ENCODE assay signal across 9 mouse cellular contexts in genomic region chr11:95914571-95914991, GRCm38 (mm10). TPM values are rescaled to one million over a fixed set of nuclear protein-coding genes. Genes with fewer than 3 reads are reported as not detected.
DNase-seq lines count a peak whose midpoint lies in the region; ATAC-seq lines count a peak whose summit lies in the region.
"Had no signal": no experiment of that assay in that cellular context is flagged by ENCODE, and none has a peak within 500 bp of the region (broad histone marks: within the 10 kb centered on the region; RNA-seq: fewer than 3 reads in every experiment).

Gene B4galnt2, minus strand, starts transcription at chr11:95914891.

- DNase-seq in left cerebral cortex, adult 18-20 months (ENCODE audit: low spot score in 2 of 2), result peak; percentile 7 to 17
- DNase-seq in left cerebral cortex, adult 11 months (ENCODE audit: low spot score), result no peak
- DNase-seq in brain, adult 2 months (ENCODE audit: low read depth, low spot score), result peak; percentile 31
- peak; percentile 9 to 15 for DNase-seq in frontal cortex, postnatal 36 days (ENCODE audit: low spot score in 2 of 2)
- DNase-seq in kidney, postnatal 4 days, result peak; percentile 33 to 57
- DNase-seq in cerebellum, adult 9-10 months, result no peak

- H3K4me1 ChIP-seq in midbrain, embryonic 16.5 days (ENCODE audit: control insufficient read depth, insufficient read depth, low read length), result peaks cover 10% of the 10 kb centered on the region

- WGBS in midbrain, embryonic 16.5 days, result under 1% methylated on average over 35 of the region's 35 CpGs

- no peak within 1 kb of the TSS for H3K9ac ChIP-seq in midbrain, embryonic 16.5 days (ENCODE audit: low read depth, low read length)

- no peak for ATAC-seq in midbrain, embryonic 16.5 days
- ATAC-seq in monocyte, adult 5-6 weeks (replicated peaks; ENCODE audit: insufficient number of reproducible peaks, low FRiP score, low TSS enrichment, poor library complexity, severe bottlenecking), result no peak

- H3K4me2 ChIP-seq in midbrain, embryonic 16.5 days (ENCODE audit: low read length), result peak within 1 kb of the TSS; percentile 40

- H3K4me3 ChIP-seq in midbrain, embryonic 16.5 days (ENCODE audit: low read depth, low read length), result peak within 1 kb of the TSS; percentile 24

- no peak within 1 kb of the TSS for H3K27ac ChIP-seq in midbrain, embryonic 16.5 days (ENCODE audit: low read length)

- peaks cover 53% of the 10 kb centered on the region for H3K27me3 ChIP-seq in midbrain, embryonic 16.5 days (ENCODE audit: control insufficient read depth, insufficient read depth, low read depth, low read length)

- H3K9me3 ChIP-seq in midbrain, embryonic 16.5 days (replicated peaks; ENCODE audit: control insufficient read depth, low read length, poor library complexity, severe bottlenecking), result no peaks in the 10 kb centered on the region

- no peaks in the 10 kb centered on the region for H3K36me3 ChIP-seq in midbrain, embryonic 16.5 days (ENCODE audit: control insufficient read depth, insufficient read depth, low read length)

RNA-seq across cellular contexts. Expression of gene B4galnt2, which starts in this region (rescaled TPM):
- total RNA-seq in left cerebral cortex, adult 18-20 months (2021), result not detected
- polyA plus RNA-seq in midbrain, embryonic 16.5 days (2015; fragmentation: Nextera tagmentation; extraction: Ambion mirVana), result not detected in 2 replicates
- total RNA-seq in monocyte, adult 5-6 weeks (2017), result 0.78 to 1.3 TPM in 2 of 3 replicates, not detected in the other
- total RNA-seq: left cerebral cortex, postnatal 10 days had no signal

Comparison
In these comparisons a context has a peak if more than half of its experiments do, and no peak if none do; other contexts are left out.
1. Peak in DNase-seq in left cerebral cortex, adult 18-20 months; RNA of the gene not detected or under 1 TPM.
2. DNase-seq: peak in brain, adult 2 months (single experiment), frontal cortex, postnatal 36 days (2 of 2) and kidney, postnatal 4 days (2 of 2); none in left cerebral cortex, adult 11 months (single experiment) and cerebellum, adult 9-10 months (single experiment).